Mouse (Mus musculus) cerebellum, adult 2 months (tissue): ENCODE measurements around the gene Tmem108.

ENCODE experiments used
- CTCF ChIP-seq: fragments of 200-500 bp; IDR thresholded peaks from 2 replicates; pipeline ENCODE4 v1.5.1; 2011; ENCODE audit warnings: low read depth, mild to moderate bottlenecking, control low read depth, low read length, moderate library complexity, borderline replicate concordance; ENCODE audit not compliant: insufficient read depth
- POLR2A ChIP-seq: fragments of 200-500 bp; IDR thresholded peaks from 2 replicates; pipeline ENCODE4 v1.6.1; 2011; ENCODE audit warnings: low read length, control low read depth, borderline replicate concordance; ENCODE audit not compliant: insufficient read depth

- TF ChIP-seq CTCF (no peak), POLR2A (no peak)
Observed at GRCm38 (mm10) chr9:103599908-103600307, 161.7 kb downstream of the Tmem108 start.
